Mouse (Mus musculus): ENCODE results near the gene C8a. TPM values are rescaled to one million over a fixed set of nuclear protein-coding genes. Genes with fewer than 3 reads are reported as not detected.

C8a gene
- polyA plus RNA-seq (2014; fragmentation: Nextera tagmentation; extraction: Ambion mirVana) = 0.51 TPM in 2 replicates

- 76% methylated on average over 3 of the region's 3 CpGs for WGBS
- Histone ChIP-seq H3K4me2 (replicated peaks; ENCODE audit: low read depth, low read length) (no peak within 1 kb of the TSS), H3K4me1 (ENCODE audit: control insufficient read depth, insufficient read depth, low read length) (no peaks in the 10 kb centered on the region), H3K9ac (ENCODE audit: low read depth, low read length) (no peak within 1 kb of the TSS), H3K4me3 (ENCODE audit: low read length) (no peak within 1 kb of the TSS), H3K9me3 (ENCODE audit: control insufficient read depth, low read length) (no peaks in the 10 kb centered on the region), H3K36me3 (ENCODE audit: control insufficient read depth, insufficient read depth, low read length) (no peaks in the 10 kb centered on the region), H3K27me3 (ENCODE audit: control insufficient read depth, insufficient read depth, low read length) (no peaks in the 10 kb centered on the region), H3K27ac (ENCODE audit: low read depth, low read length) (no peak within 1 kb of the TSS)
- no peak for ATAC-seq (ENCODE audit: low FRiP score, low TSS enrichment)
Measured at GRCm38 (mm10) chr4:104876323-104876722, at the start of gene C8a. TSS of gene C8a (minus strand) at chr4:104876398.

DNA sequence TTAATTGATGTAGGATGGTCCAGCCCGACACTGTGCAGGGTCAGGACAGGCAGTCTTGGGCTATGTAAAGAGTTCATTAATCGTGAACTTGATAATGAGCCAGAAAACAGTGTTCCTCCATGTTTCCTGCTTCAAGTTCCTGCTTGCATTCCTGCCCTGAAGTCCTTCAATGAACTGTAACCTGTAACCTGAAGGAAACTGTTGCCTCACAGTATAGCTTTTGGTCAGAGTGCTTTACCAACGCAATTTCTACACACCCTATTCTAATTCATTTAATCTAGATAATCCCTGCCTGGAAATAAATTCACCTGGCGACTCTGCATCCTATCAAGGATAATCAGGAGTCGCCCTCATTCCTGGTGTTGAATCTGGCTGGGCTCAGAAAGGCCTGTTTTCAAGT is 49.2 kb upstream of the C8a start:
- Histone ChIP-seq H3K4me2 (replicated peaks; ENCODE audit: low read depth, low read length) (no peak overlapping the region), H3K9ac (ENCODE audit: low read depth, low read length) (no peak overlapping the region), H3K4me3 (ENCODE audit: low read length) (no peak overlapping the region), H3K9me3 (ENCODE audit: control insufficient read depth, low read length) (no peaks in the 10 kb centered on the region), H3K4me1 (ENCODE audit: control insufficient read depth, insufficient read depth, low read length) (no peaks in the 10 kb centered on the region), H3K27ac (ENCODE audit: low read depth, low read length) (no peak overlapping the region), H3K36me3 (ENCODE audit: control insufficient read depth, insufficient read depth, low read length) (no peaks in the 10 kb centered on the region), H3K27me3 (ENCODE audit: control insufficient read depth, insufficient read depth, low read length) (no peaks in the 10 kb centered on the region)
- ATAC-seq (ENCODE audit: low FRiP score, low TSS enrichment) = no peak
- 87% methylated on average over 5 of the region's 5 CpGs for WGBS

GRCm38 (mm10) chr4:104918017-104918416 is 41.8 kb upstream of the C8a start:
- Histone ChIP-seq H3K4me3 (ENCODE audit: low read length) (no peak overlapping the region), H3K4me2 (replicated peaks; ENCODE audit: low read depth, low read length) (no peak overlapping the region), H3K36me3 (ENCODE audit: control insufficient read depth, insufficient read depth, low read length) (no peaks in the 10 kb centered on the region), H3K27me3 (ENCODE audit: control insufficient read depth, insufficient read depth, low read length) (peaks cover 4% of the 10 kb centered on the region; the same call in 1 of the 2 replicates), H3K9ac (ENCODE audit: low read depth, low read length) (no peak overlapping the region), H3K4me1 (ENCODE audit: control insufficient read depth, insufficient read depth, low read length) (no peaks in the 10 kb centered on the region), H3K27ac (ENCODE audit: low read depth, low read length) (no peak overlapping the region), H3K9me3 (ENCODE audit: control insufficient read depth, low read length) (no peaks in the 10 kb centered on the region)
- ATAC-seq (ENCODE audit: low FRiP score, low TSS enrichment) = no peak
- WGBS = 84% methylated on average over 6 of the region's 6 CpGs

GRCm38 (mm10) chr4:104914711-104915247 is 38.6 kb upstream of the C8a start:
- no peak for ATAC-seq (ENCODE audit: low FRiP score, low TSS enrichment)
- 52% methylated on average over 6 of the region's 6 CpGs for WGBS
- no peaks in the 10 kb centered on the region for H3K36me3 ChIP-seq (ENCODE audit: control insufficient read depth, insufficient read depth, low read length)

DNA sequence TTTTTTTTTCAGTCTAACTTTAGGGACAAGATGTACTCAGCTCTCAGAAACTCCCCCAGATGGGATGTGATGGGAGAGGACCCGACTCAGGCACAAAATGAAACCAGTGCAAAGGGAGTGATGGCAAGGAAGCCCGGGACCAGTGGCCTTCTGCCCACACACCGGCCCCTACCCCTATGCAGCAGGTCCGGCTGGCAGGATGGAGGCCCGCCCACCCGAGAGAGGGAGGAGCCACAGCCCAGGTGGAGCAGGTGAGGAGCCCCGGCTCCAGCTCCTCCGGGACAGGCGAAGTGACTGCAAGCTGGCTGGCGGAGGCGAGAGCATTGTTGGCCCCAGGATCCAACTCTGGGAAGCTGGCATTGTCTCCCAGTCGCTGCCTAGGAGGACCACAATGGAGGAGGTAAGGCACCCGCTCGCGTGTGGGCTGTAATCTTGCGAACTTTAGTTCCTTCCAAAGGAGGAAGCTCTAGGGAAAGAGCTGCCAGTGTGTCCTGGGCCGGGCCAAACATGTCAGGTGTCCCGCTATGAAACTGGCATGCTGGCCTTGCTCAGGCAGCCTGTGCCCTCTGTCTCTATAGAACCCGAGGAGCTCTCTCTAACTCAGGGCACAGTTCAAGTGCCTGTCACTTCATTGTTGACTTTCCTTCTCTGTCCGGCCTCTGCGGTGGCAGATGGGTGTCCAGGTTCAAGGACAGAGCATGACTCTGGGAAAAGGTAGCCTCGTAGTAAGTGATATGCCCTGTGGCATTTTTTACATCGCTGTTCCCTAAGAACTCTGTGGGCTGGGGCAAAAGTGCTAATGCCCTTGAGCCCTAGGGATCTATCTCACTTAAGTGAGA is 37.3 kb upstream of the C8a start, which contains the start of gene Fyb2:
Fyb2 (plus strand) TSS at position 166 of the 839 bp plus-strand sequence.
- ATAC-seq (ENCODE audit: low FRiP score, low TSS enrichment) = 0 out of 2 replicates have a peak, but pooled peaks have one; percentile 62
- H3K9ac ChIP-seq (ENCODE audit: low read depth, low read length) = no peak within 1 kb of the TSS; the same call in 1 of the 2 replicates
- no peaks in the 10 kb centered on the region for H3K9me3 ChIP-seq (ENCODE audit: control insufficient read depth, low read length)
- H3K4me1 ChIP-seq (ENCODE audit: control insufficient read depth, insufficient read depth, low read length) = no peaks in the 10 kb centered on the region
- H3K36me3 ChIP-seq (ENCODE audit: control insufficient read depth, insufficient read depth, low read length) = no peaks in the 10 kb centered on the region
- H3K4me2 ChIP-seq (replicated peaks; ENCODE audit: low read depth, low read length) = peak within 1 kb of the TSS; percentile 32
- WGBS = 21% methylated on average over 23 of the region's 23 CpGs
- H3K4me3 ChIP-seq (ENCODE audit: low read length) = peak within 1 kb of the TSS; percentile 29
- H3K27ac ChIP-seq (ENCODE audit: low read depth, low read length) = no peak within 1 kb of the TSS
- peaks cover 4% of the 10 kb centered on the region; the same call in 1 of the 2 replicates for H3K27me3 ChIP-seq (ENCODE audit: control insufficient read depth, insufficient read depth, low read length)

More at GRCm38 (mm10) chr4:104914711-104915247, 38.6 kb upstream of the C8a start:
- Histone ChIP-seq H3K27me3 (ENCODE audit: control insufficient read depth, insufficient read depth, low read length) (peaks cover 4% of the 10 kb centered on the region; the same call in 1 of the 2 replicates), H3K4me3 (ENCODE audit: low read length) (no peak overlapping the region), H3K27ac (ENCODE audit: low read depth, low read length) (no peak overlapping the region), H3K4me1 (ENCODE audit: control insufficient read depth, insufficient read depth, low read length) (no peaks in the 10 kb centered on the region), H3K9ac (ENCODE audit: low read depth, low read length) (no peak overlapping the region), H3K4me2 (replicated peaks; ENCODE audit: low read depth, low read length) (no peak overlapping the region), H3K9me3 (ENCODE audit: control insufficient read depth, low read length) (no peaks in the 10 kb centered on the region)

- Histone ChIP-seq H3K4me3 (ENCODE audit: low read length) (no peak overlapping the region), H3K27me3 (ENCODE audit: control insufficient read depth, insufficient read depth, low read length) (peaks cover 4% of the 10 kb centered on the region; the same call in 1 of the 2 replicates), H3K4me2 (replicated peaks; ENCODE audit: low read depth, low read length) (no peak overlapping the region), H3K36me3 (ENCODE audit: control insufficient read depth, insufficient read depth, low read length) (no peaks in the 10 kb centered on the region), H3K4me1 (ENCODE audit: control insufficient read depth, insufficient read depth, low read length) (no peaks in the 10 kb centered on the region), H3K9me3 (ENCODE audit: control insufficient read depth, low read length) (no peaks in the 10 kb centered on the region), H3K9ac (ENCODE audit: low read depth, low read length) (no peak overlapping the region), H3K27ac (ENCODE audit: low read depth, low read length) (no peak overlapping the region)
- WGBS = 23% methylated on average over 7 of the region's 7 CpGs
- ATAC-seq (ENCODE audit: low FRiP score, low TSS enrichment) = 0 out of 2 replicates have a peak, but pooled peaks have one; percentile 43
Measured at GRCm38 (mm10) chr4:104911685-104912084, 35.5 kb upstream of the C8a start.

DNA sequence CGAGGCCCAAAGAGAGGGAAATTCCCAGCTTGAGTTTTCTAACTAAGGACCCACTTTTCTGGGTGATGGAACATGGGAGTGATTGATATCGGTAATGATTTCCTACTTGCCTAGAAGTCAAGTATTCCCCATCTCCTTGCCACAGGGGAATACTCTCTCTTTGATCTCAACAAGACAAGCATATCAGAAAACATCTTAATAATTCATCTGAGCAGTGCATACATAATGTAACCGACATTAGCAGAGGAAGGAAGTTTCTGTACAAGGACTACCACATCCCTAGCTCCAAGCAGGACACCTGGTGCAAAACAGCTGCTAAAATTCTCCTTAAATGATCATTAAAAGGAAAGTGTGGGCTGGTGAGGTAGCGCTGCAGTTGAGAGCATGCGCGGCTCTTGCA is 28.9 kb upstream of the C8a start:
- no peaks in the 10 kb centered on the region for H3K27me3 ChIP-seq (ENCODE audit: control insufficient read depth, insufficient read depth, low read length)
- H3K9me3 ChIP-seq (ENCODE audit: control insufficient read depth, low read length) = no peaks in the 10 kb centered on the region
- no peaks in the 10 kb centered on the region for H3K4me1 ChIP-seq (ENCODE audit: control insufficient read depth, insufficient read depth, low read length)
- no peak overlapping the region for H3K9ac ChIP-seq (ENCODE audit: low read depth, low read length)
- 82% methylated on average over 6 of the region's 6 CpGs for WGBS
- no peak for ATAC-seq (ENCODE audit: low FRiP score, low TSS enrichment)
- no peaks in the 10 kb centered on the region for H3K36me3 ChIP-seq (ENCODE audit: control insufficient read depth, insufficient read depth, low read length)
- no peak overlapping the region for H3K4me3 ChIP-seq (ENCODE audit: low read length)
- H3K4me2 ChIP-seq (replicated peaks; ENCODE audit: low read depth, low read length) = no peak overlapping the region
- no peak overlapping the region for H3K27ac ChIP-seq (ENCODE audit: low read depth, low read length)

GRCm38 (mm10) chr4:104902836-104903235 is 26.6 kb upstream of the C8a start:
- WGBS = 78% methylated on average over 2 of the region's 2 CpGs
- H3K27ac ChIP-seq (ENCODE audit: low read depth, low read length) = no peak overlapping the region

More at GRCm38 (mm10) chr4:104902836-104903235, 26.6 kb upstream of the C8a start:
- H3K36me3 ChIP-seq (ENCODE audit: control insufficient read depth, insufficient read depth, low read length) = no peaks in the 10 kb centered on the region
- H3K4me1 ChIP-seq (ENCODE audit: control insufficient read depth, insufficient read depth, low read length) = no peaks in the 10 kb centered on the region
- ATAC-seq (ENCODE audit: low FRiP score, low TSS enrichment) = no peak
- H3K9me3 ChIP-seq (ENCODE audit: control insufficient read depth, low read length) = no peaks in the 10 kb centered on the region
- no peak overlapping the region for H3K4me3 ChIP-seq (ENCODE audit: low read length)
- no peak overlapping the region for H3K9ac ChIP-seq (ENCODE audit: low read depth, low read length)
- H3K27me3 ChIP-seq (ENCODE audit: control insufficient read depth, insufficient read depth, low read length) = no peaks in the 10 kb centered on the region
- no peak overlapping the region for H3K4me2 ChIP-seq (replicated peaks; ENCODE audit: low read depth, low read length)

All from kidney, embryonic 14.5 days (tissue).